Mouse (Mus musculus): ENCODE data around the gene Napsa.

The Napsa gene

GRCm38 (mm10) chr7:44632676-44633075 is 60.5 kb downstream of the Napsa start:
- no peak for DNase-seq

- DNase-seq: no peak
These were observed 61.2 kb downstream of the Napsa start for GRCm38 (mm10) chr7:44633407-44633806.

Measured in kidney, adult 9 months (tissue).